Mouse (Mus musculus): ENCODE data around the gene Olfr1428. TPM values are rescaled to one million over a fixed set of nuclear protein-coding genes. Genes with fewer than 3 reads are reported as not detected.

Olfr1428 gene
- polyA plus RNA-seq, 2 experiments, result not detected

Other genes starting within 250 kb of the Olfr1428 start
- gene Olfr1419, start 240.8 kb downstream of the Olfr1428 start, polyA plus RNA-seq (2012; rRNA removed), result 0.06 TPM in 1 of 2 replicates, not detected in the other
- gene Olfr1419, start 240.8 kb downstream of the Olfr1428 start, polyA plus RNA-seq (2014; fragmentation: Nextera tagmentation; extraction: Ambion mirVana), result not detected in 2 replicates
- gene Olfr1420, start 229.3 kb downstream of the Olfr1428 start, polyA plus RNA-seq (2012; rRNA removed), result not detected in 2 replicates
- not detected in 2 replicates for gene Olfr1420, start 229.3 kb downstream of the Olfr1428 start, polyA plus RNA-seq (2014; fragmentation: Nextera tagmentation; extraction: Ambion mirVana)
- 38.5 and 45.1 TPM in 2 replicates for gene Patl1, start 203.5 kb downstream of the Olfr1428 start, polyA plus RNA-seq (2012; rRNA removed)
- 18.9 and 19.6 TPM in 2 replicates for gene Patl1, start 203.5 kb downstream of the Olfr1428 start, polyA plus RNA-seq (2014; fragmentation: Nextera tagmentation; extraction: Ambion mirVana)
- gene Osbp, start 150.0 kb downstream of the Olfr1428 start, polyA plus RNA-seq (2012; rRNA removed), result 33.4 and 37.5 TPM in 2 replicates
- 10.9 and 11.7 TPM in 2 replicates for gene Osbp, start 150.0 kb downstream of the Olfr1428 start, polyA plus RNA-seq (2014; fragmentation: Nextera tagmentation; extraction: Ambion mirVana)
- not detected in 2 replicates for gene Olfr1423, start 74.6 kb downstream of the Olfr1428 start, polyA plus RNA-seq (2012; rRNA removed)
- gene Olfr1423, start 74.6 kb downstream of the Olfr1428 start, polyA plus RNA-seq (2014; fragmentation: Nextera tagmentation; extraction: Ambion mirVana), result not detected in 2 replicates
- not detected in 2 replicates for gene Olfr1424, start 53.2 kb downstream of the Olfr1428 start, polyA plus RNA-seq (2012; rRNA removed)
- gene Olfr1424, start 53.2 kb downstream of the Olfr1428 start, polyA plus RNA-seq (2014; fragmentation: Nextera tagmentation; extraction: Ambion mirVana), result not detected in 2 replicates
- not detected in 2 replicates for gene Olfr1425, start 38.2 kb downstream of the Olfr1428 start, polyA plus RNA-seq (2012; rRNA removed)
- not detected in 2 replicates for gene Olfr1425, start 38.2 kb downstream of the Olfr1428 start, polyA plus RNA-seq (2014; fragmentation: Nextera tagmentation; extraction: Ambion mirVana)
- not detected in 2 replicates for gene Olfr1426, start 23.9 kb downstream of the Olfr1428 start, polyA plus RNA-seq (2012; rRNA removed)
- not detected in 2 replicates for gene Olfr1426, start 23.9 kb downstream of the Olfr1428 start, polyA plus RNA-seq (2014; fragmentation: Nextera tagmentation; extraction: Ambion mirVana)
- gene Olfr1427, start 12.6 kb downstream of the Olfr1428 start, polyA plus RNA-seq (2012; rRNA removed), result not detected in 2 replicates
- not detected in 2 replicates for gene Olfr1427, start 12.6 kb downstream of the Olfr1428 start, polyA plus RNA-seq (2014; fragmentation: Nextera tagmentation; extraction: Ambion mirVana)
- not detected in 2 replicates for gene Olfr76, start 7.3 kb upstream of the Olfr1428 start, polyA plus RNA-seq (2012; rRNA removed)
- not detected in 2 replicates for gene Olfr76, start 7.3 kb upstream of the Olfr1428 start, polyA plus RNA-seq (2014; fragmentation: Nextera tagmentation; extraction: Ambion mirVana)
- gene Olfr1555-ps1, start 54.2 kb upstream of the Olfr1428 start, polyA plus RNA-seq (2012; rRNA removed), result not detected in 2 replicates
- gene Olfr1555-ps1, start 54.2 kb upstream of the Olfr1428 start, polyA plus RNA-seq (2014; fragmentation: Nextera tagmentation; extraction: Ambion mirVana), result not detected in 2 replicates
- not detected in 2 replicates for gene Olfr1431, start 84.7 kb upstream of the Olfr1428 start, polyA plus RNA-seq (2012; rRNA removed)
- gene Olfr1431, start 84.7 kb upstream of the Olfr1428 start, polyA plus RNA-seq (2014; fragmentation: Nextera tagmentation; extraction: Ambion mirVana), result not detected in 2 replicates
- not detected in 2 replicates for gene Olfr1432, start 116.7 kb upstream of the Olfr1428 start, polyA plus RNA-seq (2012; rRNA removed)
- gene Olfr1432, start 116.7 kb upstream of the Olfr1428 start, polyA plus RNA-seq (2014; fragmentation: Nextera tagmentation; extraction: Ambion mirVana), result not detected in 2 replicates
- not detected in 2 replicates for gene Olfr262, start 125.8 kb upstream of the Olfr1428 start, polyA plus RNA-seq (2012; rRNA removed)
- gene Olfr262, start 125.8 kb upstream of the Olfr1428 start, polyA plus RNA-seq (2014; fragmentation: Nextera tagmentation; extraction: Ambion mirVana), result not detected in 2 replicates
- gene Olfr235, start 145.1 kb upstream of the Olfr1428 start, polyA plus RNA-seq (2012; rRNA removed), result not detected in 2 replicates
- not detected in 2 replicates for gene Olfr235, start 145.1 kb upstream of the Olfr1428 start, polyA plus RNA-seq (2014; fragmentation: Nextera tagmentation; extraction: Ambion mirVana)
- not detected in 2 replicates for gene Olfr1434, start 164.0 kb upstream of the Olfr1428 start, polyA plus RNA-seq (2012; rRNA removed)
- not detected in 2 replicates for gene Olfr1434, start 164.0 kb upstream of the Olfr1428 start, polyA plus RNA-seq (2014; fragmentation: Nextera tagmentation; extraction: Ambion mirVana)
- not detected in 2 replicates for gene Olfr1436, start 183.2 kb upstream of the Olfr1428 start, polyA plus RNA-seq (2012; rRNA removed)
- not detected in 2 replicates for gene Olfr1436, start 183.2 kb upstream of the Olfr1428 start, polyA plus RNA-seq (2014; fragmentation: Nextera tagmentation; extraction: Ambion mirVana)
- gene Olfr1437, start 209.2 kb upstream of the Olfr1428 start, polyA plus RNA-seq (2012; rRNA removed), result not detected in 2 replicates
- not detected in 2 replicates for gene Olfr1437, start 209.2 kb upstream of the Olfr1428 start, polyA plus RNA-seq (2014; fragmentation: Nextera tagmentation; extraction: Ambion mirVana)
- not detected in 2 replicates for gene Olfr1438-ps1, start 220.0 kb upstream of the Olfr1428 start, polyA plus RNA-seq (2012; rRNA removed)
- gene Olfr1438-ps1, start 220.0 kb upstream of the Olfr1428 start, polyA plus RNA-seq (2014; fragmentation: Nextera tagmentation; extraction: Ambion mirVana), result not detected in 2 replicates